Mouse (Mus musculus) midbrain, embryonic 12.5 days (tissue): ENCODE results near the gene Nudt17. TPM values are rescaled to one million over a fixed set of nuclear protein-coding genes. Genes with fewer than 3 reads are reported as not detected.
A peak's percentile ranks its signal among the peaks of the same experiment; 100 is the strongest.
"Not testable (repeated sequence)": the region's sequence is repeated elsewhere in the genome, so short reads cannot be mapped to it uniquely, and the experiment has no call there.

Experiments used
- ATAC-seq: fragments of 200-750 bp; cut with Nextera tagmentation; 2 replicates; pipeline ENCODE4 v1.8.0; 2017; ENCODE audit warnings: low read depth, moderate TSS enrichment, moderate library complexity; ENCODE audit not compliant: low FRiP score
- H3K27ac ChIP-seq: fragments of 300-500 bp; sonication (generic); replicated peaks from 2 replicates; pipeline ENCODE4 v1.5.1; 2016; ENCODE audit warnings: mild to moderate bottlenecking
- H3K27me3 ChIP-seq: fragments of 300-500 bp; sonication (generic); 2 replicates; pipeline ENCODE4 v1.6.1; 2016; ENCODE audit warnings: mild to moderate bottlenecking
- H3K36me3 ChIP-seq: fragments of 300-500 bp; sonication (generic); 2 replicates; pipeline ENCODE4 v1.6.1; 2016
- H3K4me1 ChIP-seq: fragments of 300-500 bp; sonication (generic); 2 replicates; pipeline ENCODE4 v1.6.1; 2016
- H3K4me2 ChIP-seq: fragments of 300-500 bp; sonication (generic); replicated peaks from 2 replicates; pipeline ENCODE4 v1.6.1; 2016; ENCODE audit warnings: mild to moderate bottlenecking, moderate library complexity
- H3K4me3 ChIP-seq: fragments of 300-500 bp; sonication (generic); 2 replicates; pipeline ENCODE4 v1.5.1; 2016; ENCODE audit warnings: mild to moderate bottlenecking
- H3K9ac ChIP-seq: fragments of 300-500 bp; sonication (generic); replicated peaks from 2 replicates; pipeline ENCODE4 v1.6.1; 2016; ENCODE audit warnings: mild to moderate bottlenecking, moderate library complexity
- H3K9me3 ChIP-seq: fragments of 300-500 bp; sonication (generic); 2 replicates; pipeline ENCODE4 v1.6.1; 2016; ENCODE audit warnings: mild to moderate bottlenecking
- WGBS: fragments of 180-500 bp; shearing (Covaris S2); methylation state at CpG from one replicate; pipeline ENCODE4 v1.1.7; 2016; 5-methylcytosine and 5-hydroxymethylcytosine counted together
- polyA plus RNA-seq: library from polyadenylated mRNA; unstranded; fragments of >200 nt; fragmentation: Nextera tagmentation; extraction: Ambion mirVana; gene quantifications from 2 replicates; pipeline ENCODE4 v1.2.1, GENCODE M21; 2016

Nudt17 gene
- polyA plus RNA-seq, 1 experiment from 2014 or later, result 13.0 TPM

- H3K36me3 ChIP-seq, result peaks cover 38% of the 10 kb centered on the region
- no peak overlapping the region; the same call in 1 of the 2 replicates for H3K27ac ChIP-seq
- H3K4me2 ChIP-seq, result no peak overlapping the region
- H3K27me3 ChIP-seq, result no peaks in the 10 kb centered on the region
- no peak overlapping the region for H3K9ac ChIP-seq
- ATAC-seq, result no peak
- H3K9me3 ChIP-seq, result no peaks in the 10 kb centered on the region
- WGBS, result 49% methylated on average over 19 of the region's 19 CpGs
- peaks cover 19% of the 10 kb centered on the region for H3K4me1 ChIP-seq
- H3K4me3 ChIP-seq, result no peak overlapping the region
These were observed 9.2 kb downstream of the Nudt17 start for GRCm38 (mm10) chr3:96698993-96699690.

GRCm38 (mm10) chr3:96696766-96697732 is 11.3 kb downstream of the Nudt17 start:
- Histone ChIP-seq H3K9me3 (no peaks in the 10 kb centered on the region), H3K4me1 (peaks cover 19% of the 10 kb centered on the region), H3K36me3 (peaks cover 22% of the 10 kb centered on the region), H3K9ac (peak overlapping the region; percentile 86), H3K27ac (peak overlapping the region; percentile 95), H3K4me3 (peak overlapping the region; percentile 70), H3K27me3 (no peaks in the 10 kb centered on the region), H3K4me2 (peak overlapping the region; percentile 71)
- WGBS, result under 1% methylated on average over 74 of the region's 85 CpGs
- ATAC-seq, result peak; percentile 91

GRCm38 (mm10) chr3:96696198-96696765 is 12.1 kb downstream of the Nudt17 start, which contains the start of gene Pias3:
Gene Pias3 (plus strand): TSS chr3:96696384.
- Histone ChIP-seq H3K9me3 (no peaks in the 10 kb centered on the region), H3K27ac (peak within 1 kb of the TSS; percentile 95), H3K4me2 (peak within 1 kb of the TSS; percentile 71), H3K9ac (peak within 1 kb of the TSS; percentile 86), H3K27me3 (no peaks in the 10 kb centered on the region), H3K36me3 (peaks cover 14% of the 10 kb centered on the region), H3K4me1 (peaks cover 19% of the 10 kb centered on the region), H3K4me3 (peak within 1 kb of the TSS; percentile 70)
- under 1% methylated on average over 34 of the region's 35 CpGs for WGBS
- peak; percentile 77 for ATAC-seq

GRCm38 (mm10) chr3:96693579-96693978 is 14.8 kb downstream of the Nudt17 start:
- peaks cover 26% of the 10 kb centered on the region for H3K4me1 ChIP-seq
- H3K4me2 ChIP-seq, result no peak overlapping the region

GRCm38 (mm10) chr3:96692506-96692905 is 15.9 kb downstream of the Nudt17 start:
- H3K9ac ChIP-seq, result no peak overlapping the region
- H3K4me1 ChIP-seq, result peaks cover 21% of the 10 kb centered on the region
- H3K4me3 ChIP-seq, result no peak overlapping the region
- WGBS, result 15% methylated on average over 3 of the region's 3 CpGs
- ATAC-seq, result no peak
- H3K36me3 ChIP-seq, result no peaks in the 10 kb centered on the region
- no peaks in the 10 kb centered on the region for H3K9me3 ChIP-seq
- no peak overlapping the region for H3K4me2 ChIP-seq
- H3K27me3 ChIP-seq, result peaks cover 9% of the 10 kb centered on the region; the same call in 1 of the 2 replicates
- H3K27ac ChIP-seq, result no peak overlapping the region

More at GRCm38 (mm10) chr3:96693579-96693978, 14.8 kb downstream of the Nudt17 start:
- Histone ChIP-seq H3K9me3 (no peaks in the 10 kb centered on the region), H3K27ac (no peak overlapping the region), H3K4me3 (no peak overlapping the region), H3K36me3 (no peaks in the 10 kb centered on the region), H3K27me3 (peaks cover 9% of the 10 kb centered on the region; the same call in 1 of the 2 replicates), H3K9ac (no peak overlapping the region)
- WGBS, result 88% methylated on average over 1 of the region's 1 CpGs
- no peak for ATAC-seq

GRCm38 (mm10) chr3:96690298-96690697 is 18.1 kb downstream of the Nudt17 start:
- ATAC-seq, result 0 out of 2 replicates have a peak, but pooled peaks have one; percentile 12
- 54% methylated on average over 3 of the region's 3 CpGs for WGBS
- H3K4me3 ChIP-seq, result no peak overlapping the region
- H3K27ac ChIP-seq, result no peak overlapping the region
- no peak overlapping the region for H3K9ac ChIP-seq
- H3K9me3 ChIP-seq, result no peaks in the 10 kb centered on the region
- H3K4me1 ChIP-seq, result peaks cover 12% of the 10 kb centered on the region
- H3K36me3 ChIP-seq, result no peaks in the 10 kb centered on the region
- no peak overlapping the region for H3K4me2 ChIP-seq
- peaks cover 12% of the 10 kb centered on the region; the same call in 1 of the 2 replicates for H3K27me3 ChIP-seq

GRCm38 (mm10) chr3:96688854-96689253 is 19.5 kb downstream of the Nudt17 start:
- no peak overlapping the region for H3K9ac ChIP-seq
- peaks cover 27% of the 10 kb centered on the region for H3K27me3 ChIP-seq
- no peak overlapping the region for H3K4me3 ChIP-seq
- H3K36me3 ChIP-seq, result no peaks in the 10 kb centered on the region
- no peak overlapping the region for H3K27ac ChIP-seq
- no peaks in the 10 kb centered on the region for H3K9me3 ChIP-seq
- 85% methylated on average over 11 of the region's 11 CpGs for WGBS
- peaks cover 12% of the 10 kb centered on the region for H3K4me1 ChIP-seq
- no peak overlapping the region for H3K4me2 ChIP-seq
- no peak for ATAC-seq

- H3K27me3 ChIP-seq, result peaks cover 43% of the 10 kb centered on the region
- WGBS, result 92% methylated on average over 5 of the region's 5 CpGs
- ATAC-seq, H3K9ac ChIP-seq, H3K9me3 ChIP-seq, H3K27ac ChIP-seq, H3K4me2 ChIP-seq, H3K36me3 ChIP-seq, H3K4me3 ChIP-seq: not testable (repeated sequence)
- H3K4me1 ChIP-seq, result peaks cover 12% of the 10 kb centered on the region
These were observed 22.3 kb downstream of the Nudt17 start for GRCm38 (mm10) chr3:96686057-96686456.

GRCm38 (mm10) chr3:96684822-96685156 is 23.6 kb downstream of the Nudt17 start:
- Histone ChIP-seq H3K27me3 (peaks cover 56% of the 10 kb centered on the region), H3K36me3 (no peaks in the 10 kb centered on the region), H3K4me3 (no peak overlapping the region), H3K4me1 (peaks cover 5% of the 10 kb centered on the region), H3K9me3 (no peaks in the 10 kb centered on the region), H3K4me2 (peak overlapping the region; percentile 34), H3K9ac (no peak overlapping the region; the same call in 1 of the 2 replicates), H3K27ac (no peak overlapping the region)
- WGBS, result 46% methylated on average over 28 of the region's 28 CpGs
- ATAC-seq, result no peak

- Histone ChIP-seq H3K9me3 (no peaks in the 10 kb centered on the region), H3K4me3 (no peak overlapping the region), H3K4me2 (peak overlapping the region; percentile 34), H3K36me3 (no peaks in the 10 kb centered on the region), H3K9ac (no peak overlapping the region; the same call in 1 of the 2 replicates), H3K27ac (no peak overlapping the region), H3K27me3 (peaks cover 58% of the 10 kb centered on the region), H3K4me1 (peaks cover under 1% of the 10 kb centered on the region)
- 62% methylated on average over 17 of the region's 17 CpGs for WGBS
- ATAC-seq, result no peak
These were observed 24.1 kb downstream of the Nudt17 start for GRCm38 (mm10) chr3:96684151-96684821.

- no peak for ATAC-seq
These were observed 24.9 kb downstream of the Nudt17 start for GRCm38 (mm10) chr3:96683496-96683895.

More at GRCm38 (mm10) chr3:96683496-96683895, 24.9 kb downstream of the Nudt17 start:
- Histone ChIP-seq H3K4me2 (no peak overlapping the region), H3K9ac (no peak overlapping the region), H3K27me3 (peaks cover 57% of the 10 kb centered on the region), H3K4me1 (no peaks in the 10 kb centered on the region; the same call in 1 of the 2 replicates), H3K36me3 (no peaks in the 10 kb centered on the region), H3K4me3 (no peak overlapping the region), H3K27ac (no peak overlapping the region), H3K9me3 (no peaks in the 10 kb centered on the region)
- WGBS, result 94% methylated on average over 3 of the region's 3 CpGs
